Mouse (Mus musculus) heart, embryonic 15.5 days (tissue): ENCODE measurements around the gene Vps53. TPM values are rescaled to one million over a fixed set of nuclear protein-coding genes. Genes with fewer than 3 reads are reported as not detected.
A peak's percentile ranks its signal among the peaks of the same experiment; 100 is the strongest.

Experiments used
- ATAC-seq: fragments of 200-750 bp; cut with Nextera tagmentation; replicated peaks from 2 replicates; pipeline ENCODE4 v1.8.0; 2017; ENCODE audit warnings: low read depth, moderate TSS enrichment; ENCODE audit not compliant: insufficient number of reproducible peaks, insufficient read depth, low FRiP score
- H3K27ac ChIP-seq: fragments of 300-500 bp; sonication (generic); 2 replicates; pipeline ENCODE4 v1.5.1; 2015; ENCODE audit warnings: mild to moderate bottlenecking, inconsistent platforms
- H3K27me3 ChIP-seq: fragments of 300-500 bp; sonication (generic); 2 replicates; pipeline ENCODE4 v1.6.1; 2015; ENCODE audit warnings: inconsistent platforms
- H3K36me3 ChIP-seq: fragments of 300-500 bp; sonication (generic); 2 replicates; pipeline ENCODE4 v1.6.1; 2015; ENCODE audit warnings: mild to moderate bottlenecking, inconsistent platforms
- H3K4me1 ChIP-seq: fragments of 300-500 bp; sonication (generic); replicated peaks from 2 replicates; pipeline ENCODE4 v1.6.1; 2015; ENCODE audit warnings: inconsistent platforms
- H3K4me2 ChIP-seq: fragments of 300-500 bp; sonication (generic); 2 replicates; pipeline ENCODE4 v1.6.1; 2015; ENCODE audit warnings: inconsistent platforms, mild to moderate bottlenecking, moderate library complexity
- H3K4me3 ChIP-seq: fragments of 300-500 bp; sonication (generic); 2 replicates; pipeline ENCODE4 v1.5.1; 2015; ENCODE audit warnings: mild to moderate bottlenecking, inconsistent platforms
- H3K9ac ChIP-seq: fragments of 300-500 bp; sonication (generic); 2 replicates; pipeline ENCODE4 v1.6.1; 2015; ENCODE audit warnings: mild to moderate bottlenecking, inconsistent platforms
- H3K9me3 ChIP-seq: fragments of 300-500 bp; sonication (generic); replicated peaks from 2 replicates; pipeline ENCODE4 v1.6.1; 2016; ENCODE audit warnings: inconsistent platforms
- WGBS: fragments of 180-500 bp; shearing (Covaris S2); methylation state at CpG from one replicate; pipeline ENCODE4 v1.1.7; 2015; ENCODE audit warnings: mixed read lengths; 5-methylcytosine and 5-hydroxymethylcytosine counted together
- polyA plus RNA-seq: library from polyadenylated mRNA; unstranded; fragments of >200 nt; fragmentation: Nextera tagmentation; extraction: Ambion mirVana; gene quantifications from 2 replicates; pipeline ENCODE4 v1.2.1, GENCODE M21; 2015

The Vps53 gene
- polyA plus RNA-seq, 1 experiment from 2014 or later: 26.0 TPM

- Histone ChIP-seq H3K4me1 (peaks cover 19% of the 10 kb centered on the region), H3K9ac (peak overlapping the region; percentile 57), H3K27me3 (no peaks in the 10 kb centered on the region), H3K36me3 (no peaks in the 10 kb centered on the region), H3K4me2 (peak overlapping the region; percentile 75), H3K27ac (peak overlapping the region; percentile 39; the same call in 1 of the 2 replicates), H3K4me3 (peak overlapping the region; percentile 62), H3K9me3 (no peaks in the 10 kb centered on the region)
- 6% methylated on average over 11 of the region's 14 CpGs for WGBS
- no peak for ATAC-seq
Observed at GRCm38 (mm10) chr11:76028072-76028465, 151.4 kb downstream of the Vps53 start.

- peak; percentile 93 for ATAC-seq
- Histone ChIP-seq H3K36me3 (no peaks in the 10 kb centered on the region), H3K4me2 (peak within 1 kb of the TSS; percentile 75), H3K4me3 (peak within 1 kb of the TSS; percentile 62), H3K27ac (peak within 1 kb of the TSS; percentile 55; the same call in 1 of the 2 replicates), H3K27me3 (no peaks in the 10 kb centered on the region), H3K9ac (peak within 1 kb of the TSS; percentile 57), H3K9me3 (no peaks in the 10 kb centered on the region), H3K4me1 (peaks cover 19% of the 10 kb centered on the region)
- WGBS: under 1% methylated on average over 111 of the region's 112 CpGs
Observed at GRCm38 (mm10) chr11:76027139-76028071, 152.0 kb downstream of the Vps53 start, which contains the start of gene Rflnb. TSS of gene Rflnb (minus strand) at chr11:76027782.

GRCm38 (mm10) chr11:76026527-76027138 lies 152.8 kb downstream of the Vps53 start:
- WGBS: 11% methylated on average over 14 of the region's 14 CpGs
- no peaks in the 10 kb centered on the region for H3K36me3 ChIP-seq
- ATAC-seq: no peak
- H3K27me3 ChIP-seq: no peaks in the 10 kb centered on the region
- H3K9me3 ChIP-seq: no peaks in the 10 kb centered on the region
- peaks cover 19% of the 10 kb centered on the region for H3K4me1 ChIP-seq
- peak overlapping the region; percentile 75 for H3K4me2 ChIP-seq
- H3K4me3 ChIP-seq: peak overlapping the region; percentile 62
- H3K9ac ChIP-seq: peak overlapping the region; percentile 57
- peak overlapping the region; percentile 55; the same call in 1 of the 2 replicates for H3K27ac ChIP-seq

GRCm38 (mm10) chr11:76025080-76025583 lies 154.3 kb downstream of the Vps53 start:
- no peak for ATAC-seq
- WGBS: 73% methylated on average over 7 of the region's 7 CpGs

GRCm38 (mm10) chr11:76020916-76021315 lies 158.5 kb downstream of the Vps53 start:
- ATAC-seq: no peak
- Histone ChIP-seq H3K4me2 (no peak overlapping the region), H3K27me3 (no peaks in the 10 kb centered on the region), H3K4me3 (no peak overlapping the region), H3K9me3 (no peaks in the 10 kb centered on the region), H3K9ac (no peak overlapping the region), H3K36me3 (no peaks in the 10 kb centered on the region), H3K27ac (no peak overlapping the region), H3K4me1 (peaks cover 3% of the 10 kb centered on the region; the same call in 1 of the 2 replicates)
- 61% methylated on average over 9 of the region's 9 CpGs for WGBS

More at GRCm38 (mm10) chr11:76025080-76025583, 154.3 kb downstream of the Vps53 start:
- no peak overlapping the region; the same call in 1 of the 2 replicates for H3K4me2 ChIP-seq
- H3K27ac ChIP-seq: no peak overlapping the region
- H3K9ac ChIP-seq: no peak overlapping the region
- H3K27me3 ChIP-seq: no peaks in the 10 kb centered on the region
- no peaks in the 10 kb centered on the region for H3K9me3 ChIP-seq
- peaks cover 19% of the 10 kb centered on the region for H3K4me1 ChIP-seq
- H3K4me3 ChIP-seq: no peak overlapping the region
- H3K36me3 ChIP-seq: no peaks in the 10 kb centered on the region

GRCm38 (mm10) chr11:76019879-76020278 lies 159.6 kb downstream of the Vps53 start:
- Histone ChIP-seq H3K4me1 (no peaks in the 10 kb centered on the region), H3K9me3 (no peaks in the 10 kb centered on the region), H3K27me3 (no peaks in the 10 kb centered on the region), H3K27ac (no peak overlapping the region), H3K36me3 (no peaks in the 10 kb centered on the region), H3K9ac (no peak overlapping the region), H3K4me2 (no peak overlapping the region), H3K4me3 (no peak overlapping the region)
- 78% methylated on average over 4 of the region's 4 CpGs for WGBS
- no peak for ATAC-seq

GRCm38 (mm10) chr11:76015814-76016213 lies 163.6 kb downstream of the Vps53 start:
- Histone ChIP-seq H3K27me3 (no peaks in the 10 kb centered on the region), H3K27ac (no peak overlapping the region), H3K36me3 (no peaks in the 10 kb centered on the region), H3K4me2 (no peak overlapping the region), H3K9me3 (no peaks in the 10 kb centered on the region), H3K4me3 (no peak overlapping the region), H3K4me1 (no peaks in the 10 kb centered on the region), H3K9ac (no peak overlapping the region)
- WGBS: 83% methylated on average over 4 of the region's 4 CpGs
- ATAC-seq: no peak

GRCm38 (mm10) chr11:76015251-76015650 lies 164.2 kb downstream of the Vps53 start:
- Histone ChIP-seq H3K9ac (no peak overlapping the region), H3K4me3 (no peak overlapping the region)
- WGBS: 79% methylated on average over 6 of the region's 6 CpGs

GRCm38 (mm10) chr11:76010838-76011624 lies 168.4 kb downstream of the Vps53 start:
- Histone ChIP-seq H3K27ac (no peak overlapping the region), H3K4me1 (no peaks in the 10 kb centered on the region), H3K4me3 (no peak overlapping the region), H3K9ac (no peak overlapping the region), H3K4me2 (no peak overlapping the region), H3K36me3 (no peaks in the 10 kb centered on the region), H3K27me3 (no peaks in the 10 kb centered on the region), H3K9me3 (no peaks in the 10 kb centered on the region)
- 56% methylated on average over 9 of the region's 9 CpGs for WGBS
- ATAC-seq: no peak

More at GRCm38 (mm10) chr11:76015251-76015650, 164.2 kb downstream of the Vps53 start:
- no peaks in the 10 kb centered on the region for H3K36me3 ChIP-seq
- no peak overlapping the region for H3K27ac ChIP-seq
- no peak for ATAC-seq
- H3K4me1 ChIP-seq: no peaks in the 10 kb centered on the region
- no peaks in the 10 kb centered on the region for H3K9me3 ChIP-seq
- H3K4me2 ChIP-seq: no peak overlapping the region
- no peaks in the 10 kb centered on the region for H3K27me3 ChIP-seq

GRCm38 (mm10) chr11:76009101-76009500 lies 170.3 kb downstream of the Vps53 start:
- Histone ChIP-seq H3K36me3 (no peaks in the 10 kb centered on the region), H3K4me1 (no peaks in the 10 kb centered on the region), H3K4me2 (no peak overlapping the region), H3K4me3 (no peak overlapping the region), H3K9me3 (no peaks in the 10 kb centered on the region), H3K27me3 (no peaks in the 10 kb centered on the region), H3K9ac (no peak overlapping the region), H3K27ac (no peak overlapping the region)
- 64% methylated on average over 6 of the region's 6 CpGs for WGBS
- no peak for ATAC-seq

- Histone ChIP-seq H3K4me3 (no peak overlapping the region), H3K27ac (no peak overlapping the region), H3K9me3 (no peaks in the 10 kb centered on the region), H3K36me3 (no peaks in the 10 kb centered on the region), H3K4me2 (no peak overlapping the region), H3K4me1 (no peaks in the 10 kb centered on the region), H3K9ac (no peak overlapping the region), H3K27me3 (no peaks in the 10 kb centered on the region)
- no peak for ATAC-seq
- 79% methylated on average over 2 of the region's 2 CpGs for WGBS
Observed at GRCm38 (mm10) chr11:76008162-76008561, 171.3 kb downstream of the Vps53 start.
